Mouse (Mus musculus): ENCODE measurements at regions not wholly inside any gene's neighbourhood (a gene's known extent, or its start where the extent isn't known, plus 50 kb on each side); places are given as distances from the start of the nearest gene placed in this dataset.

DNA sequence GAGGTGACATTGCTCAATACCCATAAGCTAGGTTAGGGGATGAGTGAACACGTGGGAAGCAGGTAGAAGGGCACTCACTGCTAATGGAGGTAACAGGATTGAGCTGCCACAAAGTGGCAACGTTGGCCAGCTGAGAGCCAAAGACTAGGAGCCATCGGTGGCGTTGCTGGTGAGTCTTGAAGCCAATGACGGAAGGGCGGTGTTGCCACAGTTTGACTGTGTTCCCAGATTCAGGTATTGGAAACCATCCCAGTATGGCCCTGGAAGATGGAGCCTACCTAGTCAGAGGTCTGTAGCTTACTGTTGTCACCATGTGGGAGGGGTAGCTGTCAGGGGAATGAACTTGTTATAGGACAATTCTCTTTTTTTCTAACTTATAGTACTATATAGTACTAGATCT, 158.4 kb downstream of the Ly86 start:
- DNase-seq (ENCODE audit: low spot score in 2 of 2): no peak

DNA sequence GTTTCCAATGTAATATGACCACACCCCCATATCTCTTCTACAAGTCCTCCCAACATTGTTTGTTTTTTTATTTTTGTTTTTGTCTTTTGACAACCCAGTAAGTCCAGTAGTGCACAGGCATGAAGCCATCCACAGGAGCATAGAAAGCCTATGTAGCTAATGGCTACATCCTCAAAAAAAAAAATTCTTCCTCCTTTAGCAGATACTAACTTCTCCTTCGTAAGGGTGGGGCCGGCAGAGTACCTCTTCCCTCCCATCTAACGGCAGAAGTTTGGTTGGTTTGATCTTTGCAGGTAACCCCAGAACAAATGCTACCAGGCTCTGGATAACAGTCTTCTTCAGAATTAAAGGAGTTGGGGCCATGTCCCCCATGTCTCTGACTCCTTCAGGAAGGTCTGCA, 158.9 kb downstream of the Ly86 start:
- no peak for DNase-seq (ENCODE audit: low spot score in 2 of 2)

DNA sequence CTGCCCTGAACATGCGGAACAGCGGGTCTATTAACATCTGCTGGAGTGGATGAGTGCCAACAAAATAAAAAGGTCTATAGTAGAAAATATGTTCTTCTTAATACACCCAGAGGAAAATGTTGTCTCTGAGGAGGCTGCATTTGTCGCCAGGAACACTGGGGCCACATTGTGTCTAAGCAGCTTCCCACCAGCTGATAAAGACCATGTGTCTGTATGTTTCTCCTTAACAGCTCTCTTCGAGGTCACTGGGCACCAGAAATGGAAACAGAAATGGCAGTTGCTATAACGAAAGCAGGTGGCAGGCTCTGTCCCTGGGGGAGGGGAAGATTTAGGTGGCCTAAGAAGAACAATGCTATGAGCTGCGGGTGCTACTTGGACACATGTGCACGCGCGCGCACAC, 159.4 kb downstream of the Ly86 start:
- no peak for DNase-seq (ENCODE audit: low spot score in 2 of 2)

DNA sequence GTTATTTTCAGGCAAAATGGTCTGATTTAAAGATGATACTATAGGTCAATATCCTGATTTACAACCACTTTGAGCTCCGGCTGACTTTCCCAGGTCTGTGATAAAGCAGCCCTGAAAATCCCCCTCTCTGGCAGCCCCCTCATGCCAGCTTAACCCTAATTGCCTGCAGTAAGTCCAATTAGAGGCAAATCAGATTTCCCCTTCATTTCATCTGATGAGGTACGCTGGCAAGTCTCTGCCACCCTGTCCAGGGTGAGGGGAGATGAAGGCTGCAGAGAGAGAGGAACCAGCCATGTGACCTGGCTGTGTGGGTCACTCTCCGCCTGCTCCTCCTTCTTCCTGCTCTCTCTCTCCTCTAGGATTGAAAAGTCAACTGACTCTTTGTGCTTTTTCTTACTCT, 160.6 kb downstream of the Ly86 start:
- DNase-seq (ENCODE audit: low spot score in 2 of 2): no peak

DNA sequence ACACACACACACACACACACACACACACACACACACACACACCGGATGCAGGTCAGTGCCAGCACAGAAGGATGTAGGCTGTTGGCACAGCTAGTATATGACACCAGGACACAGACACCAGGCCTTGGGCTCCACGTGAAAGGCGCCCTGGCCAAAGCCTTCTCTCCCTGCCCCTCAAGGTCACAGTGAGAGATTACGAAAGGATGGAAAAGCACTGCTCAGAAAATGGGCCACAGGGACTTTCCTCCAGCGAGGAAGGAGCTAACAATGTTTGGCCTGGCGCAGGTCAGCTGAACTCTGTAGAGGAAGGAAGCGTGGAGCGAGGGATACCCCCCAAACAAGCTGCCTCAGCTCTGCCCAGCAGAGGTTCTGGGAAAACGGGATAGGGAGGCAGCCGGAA, 161.0 kb downstream of the Ly86 start:
- DNase-seq (ENCODE audit: low spot score in 2 of 2): no peak

DNA sequence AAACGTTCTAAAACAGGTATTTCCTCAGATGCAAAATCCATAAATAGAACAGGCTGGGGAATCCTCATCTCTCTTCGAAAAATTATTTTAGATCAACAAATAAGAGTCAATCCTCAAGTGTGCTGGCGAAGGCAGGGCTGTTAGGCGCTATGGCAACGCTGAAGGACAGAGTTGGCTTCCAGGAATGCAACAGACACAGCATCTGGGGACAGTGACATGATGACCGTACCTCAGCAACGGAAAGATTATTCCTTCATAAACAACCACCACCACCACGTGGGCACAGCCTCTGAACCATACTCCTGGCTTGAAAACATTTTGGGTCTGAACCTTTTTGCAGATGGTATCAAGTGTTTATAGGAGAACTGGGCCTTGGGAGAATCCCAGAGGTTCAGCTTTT, 161.7 kb downstream of the Ly86 start:
- DNase-seq (ENCODE audit: low spot score in 2 of 2): no peak

DNA sequence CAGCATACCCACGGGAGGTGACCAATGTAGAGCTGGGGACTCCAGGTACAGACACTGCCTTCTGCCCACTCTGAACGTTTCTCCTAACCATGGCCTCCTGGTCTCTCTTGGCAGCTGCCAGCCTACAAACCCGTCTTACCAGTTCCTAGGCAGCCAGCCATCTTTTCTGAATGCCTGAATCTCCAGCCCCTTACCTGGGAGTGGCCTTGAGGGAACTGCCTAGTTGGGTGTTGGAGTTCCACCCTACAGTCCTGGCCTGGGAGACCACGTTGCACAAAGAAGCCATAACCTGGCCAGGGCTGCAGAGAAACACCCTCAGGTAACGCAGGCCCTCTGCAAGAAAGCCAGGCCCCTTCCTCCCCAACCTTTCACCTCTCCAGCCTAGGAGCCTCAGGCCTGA, 162.1 kb downstream of the Ly86 start:
- DNase-seq (ENCODE audit: low spot score in 2 of 2): no peak

DNA sequence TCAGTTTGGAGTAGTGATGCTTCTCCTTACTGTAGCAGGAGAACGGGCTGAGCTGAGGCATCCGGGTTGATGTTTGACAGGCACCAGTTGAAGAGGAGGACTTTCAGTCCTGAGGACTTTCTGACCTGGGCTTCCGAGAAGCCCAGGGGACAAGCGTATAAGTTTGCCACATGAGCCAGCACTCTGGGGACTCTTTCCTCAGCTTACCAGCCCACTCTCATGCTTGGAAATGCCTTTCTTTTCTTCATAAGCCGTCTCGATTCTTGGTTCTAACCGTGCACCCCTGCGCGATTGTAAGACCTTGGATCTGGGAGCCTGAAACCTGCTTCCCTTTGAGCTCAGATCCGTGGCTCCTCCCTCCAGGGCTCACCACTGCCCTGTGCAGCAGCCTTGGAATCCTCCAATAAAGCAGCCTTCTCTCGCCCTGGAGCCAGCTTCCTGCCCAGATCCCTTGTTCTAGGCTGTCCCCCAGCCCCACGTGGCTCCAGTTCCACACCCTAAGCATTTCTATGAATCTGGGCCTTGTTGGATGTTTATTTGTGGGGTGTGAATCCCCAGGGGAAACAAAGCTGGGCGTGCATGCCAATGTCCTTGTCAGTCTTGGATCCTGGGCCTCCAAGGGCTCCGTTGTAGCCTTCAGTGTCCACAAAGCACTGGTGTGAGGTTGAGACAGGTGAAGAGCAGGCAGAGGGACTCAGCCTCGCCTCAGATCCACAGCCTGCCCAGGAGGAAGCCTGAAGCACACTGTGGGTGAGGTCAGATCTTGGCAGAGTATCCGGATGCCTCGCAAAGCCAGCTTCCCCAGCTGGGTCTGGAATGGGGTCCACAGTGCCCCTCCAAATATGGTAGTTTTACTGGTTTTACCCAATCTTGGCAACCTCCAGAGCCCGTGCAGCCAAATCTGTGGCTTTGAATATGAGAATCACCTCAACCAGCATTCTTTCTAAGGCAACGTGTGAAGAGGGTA, 163.7 kb downstream of the Ly86 start:
- DNase-seq (ENCODE audit: low spot score in 2 of 2): peak in 1 of 2 experiments; percentile 44

DNA sequence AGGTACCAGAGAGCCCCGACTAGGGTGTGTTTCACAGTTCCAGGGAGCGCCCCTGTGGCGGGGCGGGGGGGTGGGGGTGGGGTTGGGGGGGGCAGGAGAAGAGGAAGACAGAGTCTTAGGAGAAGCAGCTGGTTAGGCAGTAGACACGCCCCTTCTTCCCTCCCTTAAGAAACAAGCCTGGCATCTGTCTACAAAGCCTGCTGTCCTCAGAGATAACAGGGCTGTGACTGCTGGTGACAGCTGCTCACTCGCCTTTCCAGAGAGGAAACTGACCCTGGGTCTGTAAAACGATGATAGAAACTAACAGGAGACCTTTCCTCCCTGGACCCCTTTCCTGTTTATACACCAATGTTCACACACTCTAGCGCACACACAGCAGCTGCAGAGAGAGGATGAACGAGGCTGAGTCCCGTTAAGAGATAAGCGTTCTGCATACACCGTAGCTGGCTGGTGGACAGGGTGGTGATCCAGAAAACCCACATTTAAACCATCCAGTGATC, 164.4 kb downstream of the Ly86 start:
- peak in 1 of 2 experiments; percentile 19 for DNase-seq (ENCODE audit: low spot score in 2 of 2)

DNA sequence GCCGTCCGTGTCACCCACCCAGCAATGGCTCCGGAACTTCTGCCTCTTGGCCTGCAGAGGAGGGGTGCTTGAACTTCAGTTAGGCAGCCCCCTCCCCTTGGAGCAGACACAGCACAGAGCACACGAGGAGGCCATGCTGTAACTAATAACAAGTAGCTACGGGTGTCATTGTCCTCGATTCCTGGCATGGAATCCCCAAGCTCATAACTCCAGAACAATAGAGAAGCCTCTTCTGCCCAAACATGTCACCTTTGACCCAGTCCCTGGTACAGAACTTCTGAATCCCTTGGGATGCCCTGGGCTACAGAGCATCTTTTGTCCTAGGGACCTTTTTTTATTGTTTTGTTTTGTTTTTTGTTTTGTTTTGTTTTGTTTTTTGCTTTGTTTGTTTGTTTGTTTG, 165.5 kb downstream of the Ly86 start:
- no peak for DNase-seq (ENCODE audit: low spot score in 2 of 2)

DNA sequence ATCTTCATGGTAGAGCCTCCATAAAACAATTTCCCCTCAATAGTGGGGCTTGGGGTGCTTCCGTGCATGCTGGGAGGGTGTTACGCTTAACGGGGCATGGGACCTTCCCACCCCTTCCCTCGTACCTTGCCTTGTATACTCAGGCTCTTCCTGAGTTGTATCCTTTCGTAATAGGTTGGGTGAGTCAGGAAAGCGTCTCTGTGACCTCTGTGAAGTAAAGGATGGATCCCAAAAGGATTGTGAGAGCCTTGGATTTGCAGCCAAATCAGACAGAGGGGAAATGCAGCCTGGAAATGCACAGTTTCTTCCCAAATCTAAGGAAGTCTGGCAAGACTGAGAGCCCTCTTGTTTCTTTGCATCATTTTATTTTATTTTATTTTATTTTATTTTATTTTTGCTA, 166.0 kb downstream of the Ly86 start:
- DNase-seq (ENCODE audit: low spot score in 2 of 2): no peak

DNA sequence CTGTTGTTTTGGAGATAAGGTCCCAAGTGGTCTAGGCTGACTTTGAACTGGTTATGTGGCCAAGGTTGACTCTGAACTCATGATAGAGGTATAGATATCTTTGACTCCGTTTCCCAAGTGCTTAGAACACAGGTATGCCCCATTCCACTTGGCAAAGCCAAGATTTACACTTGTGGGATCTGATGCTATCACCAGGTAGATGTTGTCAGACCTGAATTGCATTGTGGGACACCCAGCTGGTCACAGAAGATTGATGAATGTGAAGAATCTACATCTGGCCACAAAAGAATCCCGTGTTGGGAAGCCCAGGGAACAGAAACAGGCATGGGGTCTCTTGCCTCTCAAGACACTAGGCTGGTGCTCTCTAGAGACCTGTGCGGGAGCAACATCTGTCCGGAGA, 166.4 kb downstream of the Ly86 start:
- DNase-seq (ENCODE audit: low spot score in 2 of 2): no peak

DNA sequence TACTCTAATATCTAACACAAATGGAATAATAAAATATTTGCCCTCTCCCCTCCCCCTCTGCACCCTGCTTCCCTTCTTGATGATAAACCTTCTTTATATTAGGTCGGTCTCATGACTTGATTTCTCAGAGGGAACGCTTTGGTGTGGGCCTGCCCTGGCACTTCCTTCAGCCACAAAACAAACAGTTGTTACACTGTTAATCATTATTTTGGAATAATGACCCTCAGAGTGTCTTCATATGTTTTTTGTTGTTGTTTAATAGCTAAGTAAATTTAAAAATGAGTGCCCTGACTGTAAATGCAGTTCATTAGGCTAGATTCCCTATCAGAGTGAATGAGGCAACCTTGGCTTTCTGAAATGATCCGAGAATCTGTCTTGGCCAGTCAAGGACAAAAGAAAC, 167.8 kb downstream of the Ly86 start:
- DNase-seq (ENCODE audit: low spot score in 2 of 2): no peak

DNA sequence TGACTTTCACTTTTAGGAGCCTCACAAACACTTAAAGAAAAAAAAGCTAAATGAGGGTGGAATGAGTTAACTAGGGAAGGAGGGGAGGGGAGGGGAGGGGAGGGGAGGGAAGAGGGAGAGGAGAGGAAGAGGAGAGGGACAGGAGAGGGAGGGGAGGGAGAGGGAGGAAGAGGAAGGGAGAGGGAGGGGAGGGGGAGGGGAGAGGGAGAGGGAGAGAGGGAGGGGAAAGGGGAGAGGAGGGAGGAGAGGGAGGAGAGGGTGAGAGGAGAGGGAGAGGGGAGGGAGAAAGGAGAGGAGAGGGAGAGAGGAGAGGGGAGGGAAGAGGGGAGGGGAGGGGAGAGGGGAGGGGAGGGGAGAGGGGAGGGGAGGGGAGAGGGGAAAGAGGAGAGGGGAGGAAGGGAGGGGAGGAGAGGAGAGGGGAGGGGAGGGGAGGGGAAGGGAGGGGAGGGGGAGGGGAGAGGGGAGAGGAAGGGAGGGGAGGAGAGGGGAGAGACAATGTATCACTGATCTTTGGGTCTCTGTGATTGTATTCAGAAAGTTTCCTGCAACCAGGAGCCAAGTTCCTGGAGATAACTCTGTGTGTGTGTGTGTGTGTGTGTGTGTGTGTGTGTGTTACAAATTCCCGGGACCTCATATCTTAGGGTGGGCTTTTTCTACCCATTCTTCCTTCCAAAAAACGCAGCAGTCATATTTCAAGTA, 168.3 kb downstream of the Ly86 start:
- DNase-seq (ENCODE audit: low spot score in 2 of 2): no peak

DNA sequence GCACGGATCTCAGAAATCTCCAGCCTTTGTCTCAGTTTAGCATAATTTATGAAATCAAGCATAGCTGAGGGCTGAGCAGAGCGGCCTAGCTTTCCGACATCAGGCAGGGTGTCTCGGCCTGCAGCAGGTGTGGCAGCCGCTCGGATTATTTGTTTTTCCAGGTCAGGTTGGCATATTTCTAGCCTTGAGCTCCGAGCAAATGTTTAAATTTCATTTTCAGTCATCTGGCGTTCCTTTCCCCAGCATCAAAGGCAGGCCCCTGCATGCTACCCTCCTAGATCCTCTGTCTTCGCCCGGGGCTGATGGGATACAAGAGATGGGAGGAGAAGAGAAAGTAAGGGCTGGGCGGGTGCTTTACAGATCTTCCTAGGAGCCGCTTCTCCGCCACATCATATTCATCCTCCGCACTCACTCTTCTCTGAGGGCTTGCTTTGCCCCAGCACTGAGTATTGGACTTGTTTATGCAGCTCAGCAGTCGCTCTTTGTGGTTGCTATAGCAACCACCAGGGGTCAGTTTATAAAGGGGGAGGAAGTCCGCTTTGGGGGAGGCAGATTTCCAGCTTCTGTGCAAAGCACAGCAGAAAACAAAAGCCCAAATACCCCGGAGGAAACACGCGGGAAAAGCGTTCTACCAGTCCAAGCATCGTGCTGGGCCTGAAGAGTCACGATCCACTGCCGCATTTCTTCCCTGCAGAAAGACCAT, 169.0 kb downstream of the Ly86 start:
- peak in 1 of 2 experiments; percentile 51 for DNase-seq (ENCODE audit: low spot score in 2 of 2)

DNA sequence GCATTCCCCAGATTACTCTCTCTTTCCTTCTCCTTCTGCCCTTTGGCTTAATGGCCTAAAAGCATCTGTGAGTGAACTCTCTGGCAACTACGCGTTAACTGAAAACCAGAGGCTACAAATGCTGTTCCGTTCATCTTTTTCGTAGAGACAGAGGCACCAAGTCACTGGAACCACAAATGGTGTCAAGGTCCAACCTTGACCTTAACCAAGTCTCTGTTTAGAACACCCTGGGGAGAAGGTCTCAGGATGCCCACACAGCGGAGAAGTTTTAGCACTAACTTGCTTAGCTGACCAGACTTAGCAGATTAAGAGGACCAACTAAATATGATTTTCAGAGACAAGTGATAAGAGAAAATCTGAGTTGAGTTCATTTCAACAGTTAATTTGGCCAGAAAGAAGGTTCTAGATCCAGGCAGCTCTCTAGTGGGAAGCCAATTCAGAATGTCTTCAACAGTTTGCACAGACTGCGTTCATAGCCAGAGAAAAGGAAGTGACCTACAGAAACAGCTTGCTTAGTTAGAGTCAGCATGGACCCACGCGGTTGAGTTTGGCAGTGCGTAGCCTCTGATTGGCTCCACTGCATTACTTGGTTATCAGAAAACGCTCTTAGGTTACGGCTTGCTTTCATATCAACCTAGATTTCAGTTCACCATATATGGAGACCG, 169.8 kb downstream of the Ly86 start:
- no peak for DNase-seq (ENCODE audit: low spot score in 2 of 2)

DNA sequence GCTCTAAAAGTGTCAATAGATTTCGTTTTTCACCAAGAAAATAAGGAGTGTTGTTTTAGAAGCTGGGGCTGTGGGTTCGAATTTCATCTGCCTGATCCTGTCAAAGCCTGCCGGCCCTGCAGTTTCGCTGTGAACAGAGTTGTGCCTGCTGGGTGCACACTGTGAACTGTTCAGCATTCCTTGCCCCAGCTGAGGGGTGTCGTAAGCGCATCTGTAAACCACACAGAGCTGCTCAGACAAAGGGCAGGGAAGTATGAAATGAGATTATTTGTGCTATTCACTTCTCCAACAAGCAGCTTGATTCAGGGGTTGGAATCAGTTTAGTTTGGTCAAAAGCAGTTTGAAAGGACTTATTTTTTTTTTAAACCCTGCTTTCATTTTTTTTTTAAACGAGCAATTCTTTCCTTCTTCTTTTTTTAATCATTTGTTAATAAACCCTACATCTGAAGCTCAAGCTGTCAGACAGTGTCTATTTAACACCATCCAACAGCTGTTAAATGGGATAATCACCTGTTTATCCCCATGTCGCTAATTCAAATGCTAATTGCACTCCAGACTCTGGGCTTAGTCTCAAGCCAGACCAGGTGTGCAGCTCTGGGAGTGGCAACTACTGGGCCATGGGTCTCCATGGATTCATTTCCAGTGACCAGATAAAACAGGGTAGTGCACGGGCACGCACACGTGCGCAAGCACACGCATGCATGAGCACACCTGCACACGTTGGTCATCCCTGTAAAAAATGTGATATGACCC, 172.2 kb downstream of the Ly86 start:
- DNase-seq (ENCODE audit: low spot score in 2 of 2): no peak

DNA sequence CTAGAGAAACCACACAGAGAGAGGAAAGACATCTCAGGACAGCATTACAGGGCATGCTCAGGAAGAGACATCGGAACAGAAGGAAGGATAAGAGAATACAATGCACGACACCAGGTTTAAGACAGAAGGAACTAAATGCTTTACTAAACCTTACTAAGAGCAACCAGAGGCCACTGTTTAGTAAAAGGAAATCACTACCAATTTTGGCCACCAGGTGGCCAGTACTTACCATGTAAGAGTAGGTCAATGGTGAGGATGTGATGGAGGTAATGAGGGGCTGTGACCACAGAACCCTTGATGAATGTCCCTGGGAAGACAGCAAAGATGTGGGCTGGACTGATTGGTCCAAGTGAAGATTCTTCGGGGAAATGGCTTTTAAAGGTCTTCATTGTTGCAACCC, 174.9 kb downstream of the Ly86 start:
- no peak for DNase-seq (ENCODE audit: low spot score in 2 of 2)

DNA sequence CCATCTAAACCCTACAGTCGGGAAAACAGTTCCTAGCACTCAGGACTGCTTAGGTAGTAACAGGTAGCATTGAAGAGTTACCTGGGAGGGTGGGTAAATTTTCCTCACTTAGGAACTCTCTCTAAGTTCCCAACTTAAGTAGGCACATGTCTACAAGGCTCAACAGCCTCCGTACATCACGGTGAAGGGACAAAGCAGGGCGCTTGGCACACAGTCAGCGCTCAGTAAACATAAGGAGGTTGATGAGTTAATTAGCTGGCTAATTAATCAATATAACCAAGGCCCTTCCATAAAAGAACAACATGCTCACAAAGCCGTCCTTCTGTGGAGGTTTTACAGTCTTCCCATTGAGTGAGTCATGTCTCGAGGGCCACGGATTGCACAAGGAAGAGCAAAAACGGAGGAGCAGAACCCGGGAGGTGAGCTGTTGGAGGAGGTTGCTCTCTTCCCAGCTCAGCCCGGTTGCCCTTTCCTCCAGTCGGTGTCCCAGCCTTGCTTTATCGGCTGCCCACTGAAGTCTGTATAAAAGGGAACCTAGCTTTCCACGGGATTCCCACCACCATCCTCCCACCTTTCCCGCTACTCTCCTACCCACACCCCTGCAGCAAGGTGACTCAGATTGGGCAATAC, 180.2 kb downstream of the Ly86 start:
- no peak for DNase-seq (ENCODE audit: low spot score in 2 of 2)

DNA sequence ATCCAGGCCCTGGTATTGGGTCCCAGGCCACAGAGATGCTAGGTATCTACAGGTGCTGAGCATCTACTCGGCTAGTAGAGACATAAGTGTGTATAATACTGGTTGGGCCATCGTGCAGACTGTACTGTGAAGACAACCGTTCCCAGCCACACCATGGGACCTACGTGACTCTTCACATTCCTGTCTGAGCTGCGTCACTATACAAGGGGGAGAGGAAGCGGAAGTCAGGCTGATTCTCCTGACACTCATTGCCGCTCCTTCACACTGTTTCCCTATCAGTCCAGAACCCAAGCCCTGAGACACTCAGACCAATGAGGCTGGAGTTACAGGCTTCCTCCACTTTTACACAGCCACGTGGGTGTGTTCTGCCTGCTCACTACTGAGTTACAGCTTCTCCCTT, 181.1 kb downstream of the Ly86 start:
- no peak for DNase-seq (ENCODE audit: low spot score in 2 of 2)
